Mouse (Mus musculus) CH12.LX (cell line): ENCODE results near the gene Ccdc152.

ENCODE experiments used
- CTCF ChIP-seq, 2 experiments: IDR thresholded peaks in 1 of 2; conservative IDR thresholded peaks in 1 of 2; 2 replicates each; pipeline ENCODE4 v1.5.1; 2011 to 2012; ENCODE audit warnings: low read depth in 2 of 2, low read length in 2 of 2, improper control_type of control experiment in 1 of 2, inconsistent platforms in 1 of 2, mild to moderate bottlenecking in 1 of 2, moderate library complexity in 1 of 2
- MXI1 ChIP-seq: IDR thresholded peaks from 2 replicates; pipeline ENCODE4 v1.6.1; 2011; ENCODE audit warnings: mild to moderate bottlenecking, low read depth, low read length, improper control_type of control experiment

GRCm38 (mm10) chr15:3260309-3260708, 43.0 kb downstream of the Ccdc152 start:
- no peak for TF ChIP-seq CTCF (conservative IDR thresholded peaks at IDR 0.05 in 1 of 2, IDR thresholded peaks at IDR 0.05 in 1 of 2; ENCODE audit: low read depth in 2 of 2, low read length in 2 of 2)
- no peak for TF ChIP-seq MXI1
